Mouse (Mus musculus) brain, embryonic 14.5 days (tissue): Measurements from ENCODE around the gene Chchd6.

Experiments used
- CTCF ChIP-seq: fragments of 200-500 bp; IDR thresholded peaks from 2 replicates; pipeline ENCODE4 v1.5.1; 2012; ENCODE audit warnings: inconsistent platforms, mild to moderate bottlenecking, moderate library complexity, borderline replicate concordance; ENCODE audit not compliant: insufficient read depth, insufficient read length; ENCODE audit errors: extremely low read depth
- POLR2A ChIP-seq: fragments of 200-500 bp; IDR thresholded peaks from 2 replicates; pipeline ENCODE4 v1.6.1; 2012; ENCODE audit warnings: mild to moderate bottlenecking, inconsistent platforms, borderline replicate concordance; ENCODE audit not compliant: poor library complexity, insufficient read depth, insufficient read length, severe bottlenecking; ENCODE audit errors: extremely low read depth

DNA sequence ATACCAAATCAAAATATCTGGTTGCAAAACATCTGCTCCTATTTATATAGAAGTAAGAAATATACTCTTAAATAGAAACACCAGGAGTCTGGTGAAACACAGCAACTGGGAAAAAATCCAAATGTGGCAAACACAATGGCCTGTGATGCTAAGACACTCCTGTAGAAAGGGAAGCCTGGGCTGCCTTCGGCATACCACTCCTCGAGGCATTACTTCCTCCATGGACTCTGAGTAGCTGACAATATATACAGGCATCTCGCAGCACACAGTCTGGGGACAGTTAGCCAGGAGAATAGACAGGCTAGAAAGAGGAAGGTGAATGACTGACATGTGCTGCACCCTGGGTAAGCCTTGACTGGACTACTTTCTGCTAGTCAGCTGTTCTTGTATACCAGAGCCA, 146.7 kb downstream of the Chchd6 start:
- TF ChIP-seq CTCF (no peak), POLR2A (no peak)
